Mouse (Mus musculus) right cerebral cortex, adult 2 months (tissue): ENCODE results near the gene Spire2.

Experiments used
- DNase-seq, 2 experiments: peaks; one replicate each; pipeline ENCODE4 v3.0.0; 2021 to 2022; ENCODE audit warnings: low spot score in 2 of 2

Spire2 gene

GRCm38 (mm10) chr8:123416944-123417555, 84.5 kb downstream of the Spire2 start:
- no peak for DNase-seq
